Mouse (Mus musculus) olfactory bulb, adult 2 months (tissue): Measurements from ENCODE around the gene Lrrtm1. TPM values are rescaled to one million over a fixed set of nuclear protein-coding genes. Genes with fewer than 3 reads are reported as not detected.

Experiments
- H3K27ac ChIP-seq: fragments of 200-500 bp; 2 replicates; pipeline ENCODE4 v1.5.1; 2012; ENCODE audit warnings: low read depth, low read length; ENCODE audit not compliant: insufficient read depth
- H3K4me1 ChIP-seq: fragments of 200-500 bp; 2 replicates; pipeline ENCODE4 v1.6.1; 2012; ENCODE audit warnings: low read length; ENCODE audit not compliant: control insufficient read depth, insufficient read depth
- H3K4me3 ChIP-seq: fragments of 200-500 bp; 2 replicates; pipeline ENCODE4 v1.5.1; 2012; ENCODE audit warnings: mild to moderate bottlenecking, low read depth, low read length, moderate library complexity; ENCODE audit not compliant: insufficient read depth
- CTCF ChIP-seq: fragments of 200-500 bp; IDR thresholded peaks from 2 replicates; pipeline ENCODE4 v1.5.1; 2012; ENCODE audit warnings: low read depth, mild to moderate bottlenecking, low read length, moderate library complexity; ENCODE audit not compliant: insufficient read depth
- POLR2A ChIP-seq: fragments of 200-500 bp; IDR thresholded peaks from 2 replicates; pipeline ENCODE4 v1.6.1; 2012; ENCODE audit warnings: mild to moderate bottlenecking, low read depth, low read length, moderate library complexity; ENCODE audit not compliant: insufficient read depth
- WGBS: fragments of 180-500 bp; shearing (Covaris S2); methylation state at CpG from one replicate; pipeline ENCODE4 v1.1.7; 2018; 5-methylcytosine and 5-hydroxymethylcytosine counted together
- polyA plus RNA-seq: library from polyadenylated mRNA; stranded (reverse); fragments of >200 nt; gene quantifications from 2 replicates; pipeline ENCODE4 v1.2.4, GENCODE M21; 2012; ENCODE audit warnings: low replicate concordance; ENCODE audit not compliant: missing spikeins, insufficient read depth, insufficient read length

The Lrrtm1 gene
- polyA plus RNA-seq, result not detected in 2 replicates

GRCm38 (mm10) chr6:77242601-77243406 is at the start of gene Lrrtm1:
Gene Lrrtm1, plus strand, starts transcription at chr6:77242689.
- H3K27ac ChIP-seq, result no peak within 1 kb of the TSS
- H3K4me1 ChIP-seq, result peaks cover 18% of the 10 kb centered on the region
- H3K4me3 ChIP-seq, result peak within 1 kb of the TSS; percentile 61
- WGBS, result under 1% methylated on average over 53 of the region's 53 CpGs
- TF ChIP-seq POLR2A (no peak), CTCF (no peak)

GRCm38 (mm10) chr6:77196650-77197049 is 45.8 kb upstream of the Lrrtm1 start:
- Histone ChIP-seq H3K4me1 (no peaks in the 10 kb centered on the region), H3K4me3 (no peak overlapping the region), H3K27ac (no peak overlapping the region)
- 88% methylated on average over 3 of the region's 3 CpGs for WGBS
- TF ChIP-seq CTCF (no peak), POLR2A (no peak)

DNA sequence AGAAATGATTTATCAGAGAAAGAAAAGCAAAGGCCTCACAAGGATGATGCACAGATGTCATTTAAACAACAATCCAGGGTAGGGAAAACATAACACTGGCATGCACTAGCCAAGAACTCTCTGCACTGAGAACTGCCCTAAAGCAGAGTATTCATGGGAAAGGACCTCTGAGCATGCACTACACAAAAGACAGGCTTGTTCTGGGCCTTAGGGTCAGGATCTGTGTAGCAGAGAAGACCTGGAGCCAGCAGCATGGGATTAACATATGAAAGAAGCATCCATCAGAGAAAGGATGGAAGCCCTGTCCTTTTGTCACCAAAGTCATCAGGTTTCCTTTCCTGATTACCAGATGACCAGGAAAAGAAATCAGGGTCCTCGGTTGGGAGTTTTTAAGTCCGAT is 43.1 kb upstream of the Lrrtm1 start:
- no peak overlapping the region for H3K27ac ChIP-seq
- no peaks in the 10 kb centered on the region for H3K4me1 ChIP-seq
- H3K4me3 ChIP-seq, result no peak overlapping the region
- WGBS, result 86% methylated on average over 2 of the region's 2 CpGs
- TF ChIP-seq CTCF (no peak), POLR2A (no peak)

GRCm38 (mm10) chr6:77209183-77209582 is 33.3 kb upstream of the Lrrtm1 start:
- 65% methylated on average over 1 of the region's 1 CpGs for WGBS
- Histone ChIP-seq H3K4me3 (no peak overlapping the region), H3K4me1 (no peaks in the 10 kb centered on the region), H3K27ac (no peak overlapping the region)
- TF ChIP-seq POLR2A, result no peak
- no peak for TF ChIP-seq CTCF

GRCm38 (mm10) chr6:77209929-77210328 is 32.6 kb upstream of the Lrrtm1 start:
- 91% methylated on average over 3 of the region's 3 CpGs for WGBS
- no peaks in the 10 kb centered on the region for H3K4me1 ChIP-seq

GRCm38 (mm10) chr6:77213757-77214409 is 28.6 kb upstream of the Lrrtm1 start:
- TF ChIP-seq POLR2A (no peak), CTCF (no peak)
- 47% methylated on average over 3 of the region's 3 CpGs for WGBS
- no peak overlapping the region for H3K27ac ChIP-seq

More at GRCm38 (mm10) chr6:77209929-77210328, 32.6 kb upstream of the Lrrtm1 start:
- Histone ChIP-seq H3K27ac (no peak overlapping the region), H3K4me3 (no peak overlapping the region)
- TF ChIP-seq CTCF (no peak), POLR2A (no peak)

DNA sequence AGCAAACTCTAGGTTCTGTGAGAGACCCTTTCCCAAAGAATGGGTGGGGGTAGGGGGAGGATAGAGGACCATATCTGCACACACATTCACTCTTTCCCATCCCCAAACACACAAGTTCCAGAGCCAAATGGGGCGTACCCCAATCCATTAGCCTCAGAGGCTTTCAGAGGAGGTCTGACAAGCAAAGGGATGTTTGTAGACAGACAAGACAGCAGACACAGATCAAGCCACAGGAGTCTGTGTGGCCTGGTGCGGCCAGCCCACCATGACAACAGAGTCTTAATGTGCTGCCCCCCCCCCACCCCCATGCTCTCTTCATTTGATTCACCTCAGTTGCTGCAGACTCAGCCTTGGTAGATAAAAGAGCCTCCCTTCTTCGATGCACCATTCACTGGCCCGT is 27.2 kb upstream of the Lrrtm1 start:
- Histone ChIP-seq H3K4me1 (no peaks in the 10 kb centered on the region), H3K27ac (no peak overlapping the region), H3K4me3 (no peak overlapping the region)
- no peak for TF ChIP-seq CTCF
- no peak for TF ChIP-seq POLR2A
- 84% methylated on average over 4 of the region's 4 CpGs for WGBS

More at GRCm38 (mm10) chr6:77213757-77214409, 28.6 kb upstream of the Lrrtm1 start:
- Histone ChIP-seq H3K4me3 (no peak overlapping the region), H3K4me1 (no peaks in the 10 kb centered on the region)

DNA sequence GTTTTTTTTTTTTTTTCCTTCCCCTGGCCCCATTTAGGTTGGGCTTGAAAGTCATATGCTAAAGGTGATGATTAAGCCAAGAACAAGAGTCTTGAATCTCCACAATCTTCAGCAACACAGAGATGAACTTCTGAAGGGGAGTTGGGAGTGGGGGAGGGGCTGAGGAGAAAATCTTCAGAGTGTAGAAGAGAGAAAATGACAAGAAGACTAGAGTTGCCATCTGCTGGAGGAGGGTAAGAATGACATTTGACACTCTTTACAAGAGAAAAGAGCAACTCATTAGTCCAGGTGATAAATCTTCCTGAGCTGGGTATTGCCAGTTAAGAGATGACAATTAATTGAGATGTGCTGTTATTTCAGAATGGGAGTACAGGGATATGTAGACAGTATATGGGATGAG is 23.6 kb upstream of the Lrrtm1 start:
- H3K27ac ChIP-seq, result no peak overlapping the region

DNA sequence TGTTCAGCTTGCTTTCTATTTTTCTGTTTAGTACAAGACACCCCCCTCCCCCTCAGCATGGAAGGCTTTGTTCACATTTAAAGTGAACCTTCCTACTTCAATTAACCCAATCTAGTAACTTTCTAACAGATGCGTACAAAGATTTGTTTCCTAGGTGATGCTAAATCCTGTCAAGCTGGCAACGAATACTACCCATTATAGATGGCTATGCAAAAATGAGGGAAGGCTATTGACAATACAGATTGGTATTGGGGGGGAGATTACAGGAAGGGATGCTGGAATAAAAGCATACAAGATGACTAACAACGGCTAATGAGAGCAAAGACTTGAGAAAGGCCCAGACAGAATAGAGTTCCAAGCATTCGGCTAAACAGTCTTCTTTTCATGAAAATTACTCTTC is 21.7 kb upstream of the Lrrtm1 start:
- Histone ChIP-seq H3K27ac (no peak overlapping the region), H3K4me1 (peaks cover 3% of the 10 kb centered on the region), H3K4me3 (no peak overlapping the region)
- 84% methylated on average over 4 of the region's 4 CpGs for WGBS
- TF ChIP-seq POLR2A, result no peak
- no peak for TF ChIP-seq CTCF

More for the DNA sequence above, 23.6 kb upstream of the Lrrtm1 start:
- Histone ChIP-seq H3K4me1 (peaks cover 3% of the 10 kb centered on the region), H3K4me3 (no peak overlapping the region)
- no peak for TF ChIP-seq CTCF
- no peak for TF ChIP-seq POLR2A
